Mouse (Mus musculus) kidney, postnatal 0 days (tissue): ENCODE results near the gene Ldb3. TPM values are rescaled to one million over a fixed set of nuclear protein-coding genes. Genes with fewer than 3 reads are reported as not detected.

ENCODE experiments used
- ATAC-seq: fragments of 200-750 bp; cut with Nextera tagmentation; replicated peaks from 2 replicates; pipeline ENCODE4 v1.8.0; 2017; ENCODE audit warnings: low read depth, moderate number of reproducible peaks, moderate TSS enrichment, moderate library complexity; ENCODE audit not compliant: low FRiP score
- DNase-seq: peaks from one replicate; pipeline ENCODE4 v3.0.0-alpha.2; 2016; ENCODE audit warnings: low spot score
- H3K27ac ChIP-seq: fragments of 300-500 bp; sonication (generic); 2 replicates; pipeline ENCODE4 v1.5.1; 2014; ENCODE audit warnings: mild to moderate bottlenecking
- H3K27me3 ChIP-seq: fragments of 300-500 bp; sonication (generic); 2 replicates; pipeline ENCODE4 v1.6.1; 2014; ENCODE audit warnings: low read length, mixed read lengths; ENCODE audit not compliant: insufficient read depth
- H3K36me3 ChIP-seq: fragments of 300-500 bp; sonication (generic); 2 replicates; pipeline ENCODE4 v1.6.1; 2014; ENCODE audit warnings: low read length, mixed read lengths; ENCODE audit not compliant: insufficient read depth
- H3K4me1 ChIP-seq: fragments of 300-500 bp; sonication (generic); replicated peaks from 2 replicates; pipeline ENCODE4 v1.6.1; 2014; ENCODE audit warnings: antibody characterized with exemption, low read length, mixed read lengths; ENCODE audit not compliant: insufficient read depth
- H3K4me2 ChIP-seq: fragments of 300-500 bp; sonication (generic); 2 replicates; pipeline ENCODE4 v1.6.1; 2014; ENCODE audit warnings: mild to moderate bottlenecking, low read length, moderate library complexity, mixed read lengths
- H3K4me3 ChIP-seq: fragments of 300-500 bp; sonication (generic); replicated peaks from 2 replicates; pipeline ENCODE4 v1.5.1; 2014; ENCODE audit warnings: low read depth, low read length
- H3K9ac ChIP-seq: fragments of 300-500 bp; sonication (generic); 2 replicates; pipeline ENCODE4 v1.6.1; 2014; ENCODE audit warnings: low read depth, low read length
- H3K9me3 ChIP-seq: fragments of 300-500 bp; sonication (generic); replicated peaks from 2 replicates; pipeline ENCODE4 v1.6.1; 2016; ENCODE audit warnings: low read length, inconsistent platforms, mixed read lengths
- CTCF ChIP-seq: IDR thresholded peaks from 2 replicates; pipeline ENCODE4 v1.5.1; 2016; ENCODE audit warnings: antibody characterized with exemption, low read depth, mild to moderate bottlenecking, moderate library complexity
- WGBS: fragments of 180-500 bp; shearing (Covaris S2); extraction: QIAGEN DNeasy Blood & Tissue Kit; methylation state at CpG from one replicate; pipeline ENCODE4 v1.1.7; 2014; 5-methylcytosine and 5-hydroxymethylcytosine counted together
- polyA plus RNA-seq: library from polyadenylated mRNA; unstranded; fragments of >200 nt; fragmentation: Nextera tagmentation; extraction: Ambion mirVana; gene quantifications from 2 replicates; pipeline ENCODE4 v1.2.1, GENCODE M21; 2015

The Ldb3 gene
- polyA plus RNA-seq, 1 experiment from 2014 or later: 0.50 TPM

GRCm38 (mm10) chr14:34591741-34592535, 3.5 kb upstream of the Ldb3 start:
- Histone ChIP-seq H3K9ac (no peak overlapping the region), H3K4me2 (no peak overlapping the region), H3K4me3 (no peak overlapping the region), H3K9me3 (no peaks in the 10 kb centered on the region), H3K36me3 (no peaks in the 10 kb centered on the region), H3K27ac (no peak overlapping the region), H3K27me3 (no peaks in the 10 kb centered on the region), H3K4me1 (no peaks in the 10 kb centered on the region)
- WGBS: 59% methylated on average over 15 of the region's 15 CpGs
- ATAC-seq (no peak), DNase-seq (no peak)
- TF ChIP-seq CTCF: no peak

- TF ChIP-seq CTCF: no peak
- ATAC-seq (no peak), DNase-seq (no peak)
- Histone ChIP-seq H3K9me3 (no peaks in the 10 kb centered on the region), H3K27me3 (no peaks in the 10 kb centered on the region), H3K36me3 (no peaks in the 10 kb centered on the region), H3K4me3 (no peak overlapping the region), H3K4me1 (no peaks in the 10 kb centered on the region), H3K4me2 (no peak overlapping the region), H3K27ac (no peak overlapping the region), H3K9ac (no peak overlapping the region)
- WGBS: 68% methylated on average over 24 of the region's 24 CpGs
Observed at GRCm38 (mm10) chr14:34590743-34591675, 2.5 kb upstream of the Ldb3 start.

GRCm38 (mm10) chr14:34590017-34590570, 1.6 kb upstream of the Ldb3 start:
- H3K27me3 ChIP-seq: no peaks in the 10 kb centered on the region
- no peak overlapping the region for H3K4me3 ChIP-seq
- 91% methylated on average over 5 of the region's 5 CpGs for WGBS
- no peak overlapping the region for H3K27ac ChIP-seq
- H3K4me2 ChIP-seq: no peak overlapping the region
- no peaks in the 10 kb centered on the region for H3K36me3 ChIP-seq
- no peak for ATAC-seq
- no peak for TF ChIP-seq CTCF
- no peaks in the 10 kb centered on the region for H3K4me1 ChIP-seq
- no peak for DNase-seq
- H3K9me3 ChIP-seq: no peaks in the 10 kb centered on the region
- no peak overlapping the region for H3K9ac ChIP-seq

GRCm38 (mm10) chr14:34589185-34589713, 767 bp upstream of the Ldb3 start:
- Histone ChIP-seq H3K36me3 (no peaks in the 10 kb centered on the region), H3K4me3 (no peak overlapping the region), H3K9ac (no peak overlapping the region), H3K4me1 (no peaks in the 10 kb centered on the region), H3K4me2 (no peak overlapping the region), H3K27me3 (no peaks in the 10 kb centered on the region), H3K9me3 (no peaks in the 10 kb centered on the region), H3K27ac (no peak overlapping the region)
- TF ChIP-seq CTCF: no peak
- DNase-seq: no peak
- no peak for ATAC-seq
- 89% methylated on average over 8 of the region's 8 CpGs for WGBS

GRCm38 (mm10) chr14:34588005-34588404, 477 bp downstream of the Ldb3 start:
- H3K4me1 ChIP-seq: no peaks in the 10 kb centered on the region
- no peak overlapping the region for H3K4me3 ChIP-seq
- WGBS: 55% methylated on average over 5 of the region's 5 CpGs
- H3K27ac ChIP-seq: no peak overlapping the region
- no peak for TF ChIP-seq CTCF
- H3K9me3 ChIP-seq: no peaks in the 10 kb centered on the region
- no peaks in the 10 kb centered on the region for H3K36me3 ChIP-seq
- H3K4me2 ChIP-seq: no peak overlapping the region
- H3K9ac ChIP-seq: no peak overlapping the region
- no peaks in the 10 kb centered on the region for H3K27me3 ChIP-seq
- no peak for DNase-seq
- ATAC-seq: no peak

GRCm38 (mm10) chr14:34586871-34587270, 1.6 kb downstream of the Ldb3 start:
- TF ChIP-seq CTCF: no peak
- Histone ChIP-seq H3K27me3 (no peaks in the 10 kb centered on the region), H3K9me3 (no peaks in the 10 kb centered on the region), H3K36me3 (no peaks in the 10 kb centered on the region), H3K27ac (no peak overlapping the region), H3K9ac (no peak overlapping the region), H3K4me1 (no peaks in the 10 kb centered on the region), H3K4me2 (no peak overlapping the region), H3K4me3 (no peak overlapping the region)
- no peak for ATAC-seq
- no peak for DNase-seq
- WGBS: 77% methylated on average over 3 of the region's 3 CpGs
